ENCODE assay signal across 17 mouse cellular contexts in genomic region chr17:29847291-29847690, GRCm38 (mm10).
"Had no signal": no experiment of that assay in that cellular context is flagged by ENCODE, and none has a peak within 500 bp of the region (broad histone marks: within the 10 kb centered on the region; RNA-seq: fewer than 3 reads in every experiment).

No protein-coding gene starts in this region.

- H3K27ac ChIP-seq: intestine, embryonic 15.5 days; layer of hippocampus, adult 2 months; limb, embryonic 10.5 days; limb, embryonic 13.5 days; liver, embryonic 12.5 days; liver, embryonic 15.5 days; midbrain, embryonic 10.5 days; midbrain, embryonic 13.5 days had no signal

- DNase-seq: kidney, adult 11 months; kidney, adult 9 months; kidney, postnatal 25 days; layer of hippocampus, adult 9-11 months; liver; lung, embryonic 14.5 days; thymus, adult 18-20 months; thymus, postnatal 36 days had no signal

- H3K4me2 ChIP-seq: intestine, embryonic 15.5 days; limb, embryonic 13.5 days; liver, embryonic 12.5 days; liver, embryonic 15.5 days; lung, embryonic 14.5 days; midbrain, embryonic 13.5 days had no signal

- ATAC-seq: intestine, embryonic 15.5 days; liver, embryonic 12.5 days; midbrain, embryonic 13.5 days had no signal

- H3K9me3 ChIP-seq: intestine, embryonic 15.5 days; limb, embryonic 10.5 days; limb, embryonic 13.5 days; liver, embryonic 12.5 days; liver, embryonic 15.5 days; megakaryocyte, embryonic 14.5 days; midbrain, embryonic 10.5 days; midbrain, embryonic 13.5 days had no signal

- H3K4me3 ChIP-seq: intestine, embryonic 15.5 days; layer of hippocampus, adult 2 months; limb, embryonic 10.5 days; limb, embryonic 13.5 days; liver, embryonic 12.5 days; liver, embryonic 15.5 days; megakaryocyte, embryonic 14.5 days; midbrain, embryonic 10.5 days; midbrain, embryonic 13.5 days had no signal

- H3K9ac ChIP-seq: intestine, embryonic 15.5 days; limb, embryonic 13.5 days; liver, embryonic 12.5 days; liver, embryonic 15.5 days; lung, embryonic 14.5 days; midbrain, embryonic 13.5 days had no signal

- H3K36me3 ChIP-seq: intestine, embryonic 15.5 days; limb, embryonic 10.5 days; limb, embryonic 13.5 days; liver, embryonic 12.5 days; liver, embryonic 15.5 days had no signal
